Mouse (Mus musculus): ENCODE results near the gene Ndel1. TPM values are rescaled to one million over a fixed set of nuclear protein-coding genes. Genes with fewer than 3 reads are reported as not detected.
"Not testable (repeated sequence)": the region's sequence is repeated elsewhere in the genome, so short reads cannot be mapped to it uniquely, and the experiment has no call there.

Gene Ndel1
- total and polyA plus RNA-seq, 2 experiments, result 33.8 to 41.3 TPM

DNA sequence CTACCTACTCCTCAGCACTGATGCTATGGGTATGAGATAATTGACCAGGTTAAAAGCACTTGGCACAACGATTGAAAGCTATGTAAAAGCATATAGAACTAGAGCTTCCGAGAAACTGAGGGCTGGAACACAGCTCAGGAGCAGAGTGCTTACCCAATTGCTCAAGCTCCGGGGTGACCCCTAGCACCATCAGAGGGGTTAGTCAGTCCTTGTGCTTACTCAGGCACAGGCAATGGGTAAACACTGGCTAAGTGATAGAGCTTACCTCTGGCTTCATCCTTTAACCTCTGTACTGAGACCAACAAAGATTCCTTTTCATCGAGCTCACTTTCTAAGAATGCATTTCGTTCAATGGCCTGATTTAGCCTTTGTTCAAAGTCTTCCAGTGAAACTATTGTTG lies 32.1 kb downstream of the Ndel1 start:
- peaks cover 58% of the 10 kb centered on the region for H3K36me3 ChIP-seq (ENCODE audit: control insufficient read depth, insufficient read depth, low read length)
- H3K27ac ChIP-seq (replicated peaks; ENCODE audit: insufficient read depth, low read depth, low read length), result no peak overlapping the region
- peaks cover 5% of the 10 kb centered on the region; the same call in 1 of the 2 replicates for H3K79me2 ChIP-seq (ENCODE audit: control insufficient read depth, insufficient read depth, low read length)
- WGBS, result 19% methylated on average over 5 of the region's 5 CpGs
- peak; percentile 76 for DNase-seq (ENCODE audit: extremely low read depth, low read depth, low spot score)
- TF ChIP-seq CTCF (IDR thresholded peaks at IDR 0.05; ENCODE audit: low read depth, low read length) (no peak), POLR2A (IDR thresholded peaks at IDR 0.05; ENCODE audit: extremely low read depth, insufficient read depth, low read length) (no peak)
- H3K9ac ChIP-seq (ENCODE audit: low read depth, low read length), result no peak overlapping the region
- no peaks in the 10 kb centered on the region for H3K27me3 ChIP-seq (ENCODE audit: control insufficient read depth, insufficient read depth, low read length)
- no peak overlapping the region for H3K4me3 ChIP-seq (ENCODE audit: insufficient read depth, low read depth, low read length)
- peaks cover 7% of the 10 kb centered on the region for H3K4me1 ChIP-seq (ENCODE audit: control insufficient read depth, insufficient read depth, low read length)

DNA sequence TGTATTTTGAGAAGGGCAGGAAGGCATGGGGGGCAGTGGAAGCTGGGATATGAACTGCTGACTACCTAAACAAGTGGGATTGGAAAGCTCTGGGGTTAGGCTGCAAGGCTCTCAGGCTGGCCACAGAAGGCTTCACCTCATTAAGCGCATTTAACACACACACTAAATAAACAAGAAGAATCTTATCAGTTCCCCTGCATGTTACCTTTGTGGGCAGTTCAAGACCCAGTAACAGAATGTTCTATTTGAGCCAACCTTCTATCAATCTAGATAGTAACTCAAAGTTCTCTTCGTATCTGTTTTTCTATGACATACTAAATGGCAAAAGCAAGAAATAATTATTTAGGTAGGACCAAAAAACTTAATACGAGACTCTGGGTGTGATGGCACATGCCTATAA lies 36.6 kb downstream of the Ndel1 start:
- Histone ChIP-seq H3K27me3 (ENCODE audit: control insufficient read depth, insufficient read depth, low read length) (no peaks in the 10 kb centered on the region), H3K79me2 (ENCODE audit: control insufficient read depth, insufficient read depth, low read length) (no peaks in the 10 kb centered on the region; the same call in 1 of the 2 replicates), H3K9ac (ENCODE audit: low read depth, low read length) (no peak overlapping the region), H3K4me1 (ENCODE audit: control insufficient read depth, insufficient read depth, low read length) (peaks cover 2% of the 10 kb centered on the region; the same call in 1 of the 2 replicates), H3K4me3 (ENCODE audit: insufficient read depth, low read depth, low read length) (no peak overlapping the region), H3K36me3 (ENCODE audit: control insufficient read depth, insufficient read depth, low read length) (peaks cover 66% of the 10 kb centered on the region), H3K27ac (replicated peaks; ENCODE audit: insufficient read depth, low read depth, low read length) (no peak overlapping the region)
- TF ChIP-seq POLR2A (IDR thresholded peaks at IDR 0.05; ENCODE audit: extremely low read depth, insufficient read depth, low read length) (no peak), CTCF (IDR thresholded peaks at IDR 0.05; ENCODE audit: low read depth, low read length) (no peak)
- DNase-seq (ENCODE audit: extremely low read depth, low read depth, low spot score), result no peak
- 88% methylated on average over 3 of the region's 3 CpGs for WGBS

DNA sequence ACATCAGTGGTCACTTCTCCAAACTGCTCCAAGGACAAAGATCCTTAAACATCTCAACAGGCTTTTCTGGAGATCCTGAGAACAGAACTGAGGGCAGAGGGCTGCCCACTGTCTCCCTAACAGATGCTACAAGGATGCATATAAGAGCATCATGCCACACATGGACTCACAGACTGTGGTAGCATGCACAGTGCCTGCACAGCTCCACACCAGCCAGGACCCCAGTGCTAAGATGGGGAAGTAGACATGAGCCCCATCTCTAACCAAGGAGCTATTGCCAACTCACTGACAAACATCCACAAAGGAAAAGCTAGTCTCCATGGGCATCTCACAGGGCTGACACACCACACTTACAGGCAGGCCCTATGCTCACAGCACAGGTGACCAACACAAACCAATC lies 38.1 kb downstream of the Ndel1 start:
- peaks cover 67% of the 10 kb centered on the region for H3K36me3 ChIP-seq (ENCODE audit: control insufficient read depth, insufficient read depth, low read length)
- TF ChIP-seq CTCF (IDR thresholded peaks at IDR 0.05; ENCODE audit: low read depth, low read length), result no peak
- TF ChIP-seq POLR2A (IDR thresholded peaks at IDR 0.05; ENCODE audit: extremely low read depth, insufficient read depth, low read length), result no peak

DNA sequence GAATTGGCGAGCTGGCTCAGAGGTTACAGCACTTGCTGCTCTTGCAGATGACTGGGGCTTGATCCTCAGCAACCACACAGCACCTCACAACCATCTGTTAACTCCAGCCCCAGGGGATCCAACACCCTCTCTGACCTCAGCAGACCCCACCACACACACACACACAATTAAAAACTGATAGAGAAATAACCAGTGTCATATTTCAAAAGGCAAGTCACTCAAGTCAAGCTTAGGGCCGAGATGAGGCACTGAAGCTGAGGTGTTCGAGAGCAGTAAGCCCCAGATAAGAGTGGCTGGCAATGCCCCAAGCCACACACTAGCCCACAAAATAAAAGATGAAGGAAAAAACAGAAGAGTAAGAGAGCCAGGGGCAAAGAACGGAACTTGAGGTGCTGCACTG lies 38.9 kb downstream of the Ndel1 start:
- Histone ChIP-seq H3K4me3 (ENCODE audit: insufficient read depth, low read depth, low read length) (no peak overlapping the region), H3K36me3 (ENCODE audit: control insufficient read depth, insufficient read depth, low read length) (peaks cover 72% of the 10 kb centered on the region), H3K79me2 (ENCODE audit: control insufficient read depth, insufficient read depth, low read length) (no peaks in the 10 kb centered on the region; the same call in 1 of the 2 replicates), H3K4me1 (ENCODE audit: control insufficient read depth, insufficient read depth, low read length) (0 out of 2 replicates have a peak, but pooled peaks cover 2% of the 10 kb centered on the region), H3K27ac (replicated peaks; ENCODE audit: insufficient read depth, low read depth, low read length) (no peak overlapping the region), H3K9ac (ENCODE audit: low read depth, low read length) (no peak overlapping the region), H3K27me3 (ENCODE audit: control insufficient read depth, insufficient read depth, low read length) (no peaks in the 10 kb centered on the region)
- 62% methylated on average over 4 of the region's 4 CpGs for WGBS
- DNase-seq (ENCODE audit: extremely low read depth, low read depth, low spot score), result no peak
- TF ChIP-seq POLR2A (IDR thresholded peaks at IDR 0.05; ENCODE audit: extremely low read depth, insufficient read depth, low read length) (no peak), CTCF (IDR thresholded peaks at IDR 0.05; ENCODE audit: low read depth, low read length) (no peak)

More for the DNA sequence above, 38.1 kb downstream of the Ndel1 start:
- no peak overlapping the region for H3K27ac ChIP-seq (replicated peaks; ENCODE audit: insufficient read depth, low read depth, low read length)
- no peak for DNase-seq (ENCODE audit: extremely low read depth, low read depth, low spot score)
- H3K9ac ChIP-seq (ENCODE audit: low read depth, low read length), result no peak overlapping the region
- no peak overlapping the region for H3K4me3 ChIP-seq (ENCODE audit: insufficient read depth, low read depth, low read length)
- no peaks in the 10 kb centered on the region for H3K4me1 ChIP-seq (ENCODE audit: control insufficient read depth, insufficient read depth, low read length)
- no peaks in the 10 kb centered on the region for H3K27me3 ChIP-seq (ENCODE audit: control insufficient read depth, insufficient read depth, low read length)
- H3K79me2 ChIP-seq (ENCODE audit: control insufficient read depth, insufficient read depth, low read length), result no peaks in the 10 kb centered on the region; the same call in 1 of the 2 replicates

DNA sequence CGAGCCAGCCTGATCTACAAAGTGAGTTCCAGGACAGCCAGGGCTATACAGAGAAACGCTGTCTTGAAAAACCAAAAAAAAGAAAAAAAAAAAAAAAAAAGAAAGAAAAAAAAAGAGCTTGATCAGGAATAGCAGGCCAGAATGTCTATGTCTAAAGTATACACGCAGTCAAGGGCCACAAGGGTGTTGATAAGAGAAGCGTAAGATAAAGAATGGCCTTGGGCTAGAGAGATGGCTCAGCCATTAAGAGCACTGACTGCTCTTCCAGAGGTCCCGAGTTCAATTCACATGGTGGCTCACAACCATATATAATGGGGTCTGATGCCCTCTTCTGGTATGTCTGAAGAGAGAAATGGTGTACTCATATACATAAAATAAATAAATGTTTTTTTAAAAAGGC lies 40.1 kb downstream of the Ndel1 start:
- 87% methylated on average over 5 of the region's 5 CpGs for WGBS
- DNase-seq (ENCODE audit: extremely low read depth, low read depth, low spot score); H3K4me1 ChIP-seq (ENCODE audit: control insufficient read depth, insufficient read depth, low read length); H3K79me2 ChIP-seq (ENCODE audit: control insufficient read depth, insufficient read depth, low read length); H3K4me3 ChIP-seq (ENCODE audit: insufficient read depth, low read depth, low read length); H3K27ac ChIP-seq (replicated peaks; ENCODE audit: insufficient read depth, low read depth, low read length); H3K27me3 ChIP-seq (ENCODE audit: control insufficient read depth, insufficient read depth, low read length); H3K9ac ChIP-seq (ENCODE audit: low read depth, low read length): not testable (repeated sequence)
- peaks cover 65% of the 10 kb centered on the region for H3K36me3 ChIP-seq (ENCODE audit: control insufficient read depth, insufficient read depth, low read length)

DNA sequence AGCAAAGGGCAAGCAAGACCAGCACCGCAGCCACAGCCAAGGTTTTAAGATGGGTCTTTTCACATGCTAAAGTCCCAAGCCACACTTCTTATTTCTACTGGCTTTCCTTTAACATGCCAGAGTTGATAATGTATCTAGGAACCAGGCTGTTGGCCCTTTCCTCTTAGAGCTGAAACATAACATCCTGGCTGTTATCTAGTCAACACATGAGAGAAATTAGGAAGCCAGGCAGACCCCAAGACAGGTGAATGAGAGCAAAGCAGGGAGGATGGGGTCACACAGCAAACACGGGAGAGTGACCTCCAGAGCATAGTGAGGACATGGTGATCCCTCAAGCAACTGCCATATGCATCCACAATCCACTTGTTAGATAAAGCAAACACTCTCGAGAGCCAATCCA lies 44.9 kb downstream of the Ndel1 start:
- Histone ChIP-seq H3K4me1 (ENCODE audit: control insufficient read depth, insufficient read depth, low read length) (peaks cover 18% of the 10 kb centered on the region), H3K9ac (ENCODE audit: low read depth, low read length) (no peak overlapping the region), H3K27me3 (ENCODE audit: control insufficient read depth, insufficient read depth, low read length) (no peaks in the 10 kb centered on the region), H3K27ac (replicated peaks; ENCODE audit: insufficient read depth, low read depth, low read length) (no peak overlapping the region), H3K4me3 (ENCODE audit: insufficient read depth, low read depth, low read length) (no peak overlapping the region), H3K79me2 (ENCODE audit: control insufficient read depth, insufficient read depth, low read length) (peaks cover 3% of the 10 kb centered on the region; the same call in 1 of the 2 replicates), H3K36me3 (ENCODE audit: control insufficient read depth, insufficient read depth, low read length) (peaks cover 52% of the 10 kb centered on the region)
- TF ChIP-seq POLR2A (IDR thresholded peaks at IDR 0.05; ENCODE audit: extremely low read depth, insufficient read depth, low read length), result no peak
- no peak for DNase-seq (ENCODE audit: extremely low read depth, low read depth, low spot score)
- 46% methylated on average over 3 of the region's 3 CpGs for WGBS
